Mouse (Mus musculus) limb, embryonic 13.5 days (tissue): ENCODE measurements around the gene Adck2. TPM values are rescaled to one million over a fixed set of nuclear protein-coding genes. Genes with fewer than 3 reads are reported as not detected.

Experiments used
- ATAC-seq: fragments of 200-750 bp; cut with Nextera tagmentation; 2 replicates; pipeline ENCODE4 v1.8.0; 2017; ENCODE audit warnings: low read depth, moderate number of reproducible peaks, moderate TSS enrichment; ENCODE audit not compliant: low FRiP score
- H3K27ac ChIP-seq: fragments of 300-500 bp; sonication (generic); 2 replicates; pipeline ENCODE4 v1.5.1; 2015; ENCODE audit warnings: inconsistent platforms, mild to moderate bottlenecking, moderate library complexity
- H3K27me3 ChIP-seq: fragments of 300-500 bp; sonication (generic); 2 replicates; pipeline ENCODE4 v1.6.1; 2015; ENCODE audit warnings: mild to moderate bottlenecking, inconsistent platforms
- H3K36me3 ChIP-seq: fragments of 300-500 bp; sonication (generic); 2 replicates; pipeline ENCODE4 v1.6.1; 2015; ENCODE audit warnings: inconsistent platforms, mild to moderate bottlenecking, moderate library complexity
- H3K4me1 ChIP-seq: fragments of 300-500 bp; sonication (generic); 2 replicates; pipeline ENCODE4 v1.6.1; 2015; ENCODE audit warnings: inconsistent platforms
- H3K4me2 ChIP-seq: fragments of 300-500 bp; sonication (generic); replicated peaks from 2 replicates; pipeline ENCODE4 v1.6.1; 2015; ENCODE audit warnings: inconsistent platforms, mild to moderate bottlenecking, moderate library complexity
- H3K4me3 ChIP-seq: fragments of 300-500 bp; sonication (generic); 2 replicates; pipeline ENCODE4 v1.5.1; 2015; ENCODE audit warnings: moderate library complexity, mild to moderate bottlenecking, inconsistent platforms
- H3K9ac ChIP-seq: fragments of 300-500 bp; sonication (generic); 2 replicates; pipeline ENCODE4 v1.6.1; 2015; ENCODE audit warnings: mild to moderate bottlenecking, inconsistent platforms
- H3K9me3 ChIP-seq: fragments of 300-500 bp; sonication (generic); 2 replicates; pipeline ENCODE4 v1.6.1; 2016; ENCODE audit warnings: inconsistent platforms
- WGBS: fragments of 180-500 bp; shearing (Covaris S2); methylation state at CpG from one replicate; pipeline ENCODE4 v1.1.7; 2015; 5-methylcytosine and 5-hydroxymethylcytosine counted together
- polyA plus RNA-seq: library from polyadenylated mRNA; unstranded; fragments of >200 nt; fragmentation: Nextera tagmentation; extraction: Ambion mirVana; gene quantifications from 2 replicates; pipeline ENCODE4 v1.2.1, GENCODE M21; 2015

The Adck2 gene
- polyA plus RNA-seq, 1 experiment from 2014 or later, result 42.8 TPM

DNA sequence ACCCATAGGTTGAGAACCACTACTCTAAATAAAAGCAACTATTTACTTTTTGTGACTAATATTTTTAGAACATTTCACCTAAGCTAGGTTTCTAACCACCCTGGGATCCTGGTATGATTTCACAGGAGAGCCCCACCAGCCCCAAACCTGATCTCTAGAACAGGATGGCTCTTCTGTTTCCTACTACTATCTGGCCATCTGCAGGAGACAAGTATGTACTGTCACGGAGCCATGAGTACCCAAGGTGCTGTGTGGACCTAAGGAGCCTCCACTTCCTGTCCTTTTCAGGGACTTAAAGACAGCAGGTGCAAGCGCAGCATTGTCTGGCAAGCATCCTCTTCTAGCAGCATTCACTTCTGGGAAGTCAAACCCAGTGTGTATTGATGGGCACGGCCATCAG is 28.2 kb downstream of the Adck2 start:
- H3K4me2 ChIP-seq, result no peak overlapping the region
- 85% methylated on average over 3 of the region's 3 CpGs for WGBS

DNA sequence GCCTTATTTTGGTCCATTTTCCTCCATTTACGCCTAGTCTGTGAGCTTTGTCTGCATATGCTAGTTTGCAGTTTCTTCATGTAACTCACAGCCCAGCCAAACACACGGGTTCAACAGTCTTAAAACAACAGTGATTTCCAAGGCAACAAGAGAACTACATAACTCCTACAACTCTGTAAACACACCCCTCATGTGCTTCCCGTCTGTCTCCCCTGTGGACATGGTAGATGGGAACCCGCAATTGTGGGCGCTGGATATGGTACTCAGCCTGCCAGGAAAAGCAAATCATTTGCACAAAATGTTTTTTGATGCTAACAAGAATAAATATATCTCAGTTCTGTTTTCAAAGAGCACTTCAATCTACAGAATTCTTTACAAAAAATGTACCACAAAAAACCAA is 30.9 kb downstream of the Adck2 start:
- no peak overlapping the region for H3K27ac ChIP-seq
- H3K4me1 ChIP-seq, result no peaks in the 10 kb centered on the region
- 86% methylated on average over 5 of the region's 5 CpGs for WGBS
- no peak overlapping the region for H3K4me2 ChIP-seq
- no peaks in the 10 kb centered on the region for H3K9me3 ChIP-seq
- H3K36me3 ChIP-seq, result peaks cover 42% of the 10 kb centered on the region
- no peak overlapping the region for H3K9ac ChIP-seq
- H3K27me3 ChIP-seq, result no peaks in the 10 kb centered on the region
- no peak overlapping the region for H3K4me3 ChIP-seq
- ATAC-seq, result no peak

More for the DNA sequence above, 28.2 kb downstream of the Adck2 start:
- Histone ChIP-seq H3K9me3 (no peaks in the 10 kb centered on the region), H3K9ac (no peak overlapping the region), H3K4me1 (no peaks in the 10 kb centered on the region), H3K27ac (no peak overlapping the region), H3K27me3 (no peaks in the 10 kb centered on the region), H3K4me3 (no peak overlapping the region), H3K36me3 (peaks cover 67% of the 10 kb centered on the region)
- ATAC-seq, result no peak

DNA sequence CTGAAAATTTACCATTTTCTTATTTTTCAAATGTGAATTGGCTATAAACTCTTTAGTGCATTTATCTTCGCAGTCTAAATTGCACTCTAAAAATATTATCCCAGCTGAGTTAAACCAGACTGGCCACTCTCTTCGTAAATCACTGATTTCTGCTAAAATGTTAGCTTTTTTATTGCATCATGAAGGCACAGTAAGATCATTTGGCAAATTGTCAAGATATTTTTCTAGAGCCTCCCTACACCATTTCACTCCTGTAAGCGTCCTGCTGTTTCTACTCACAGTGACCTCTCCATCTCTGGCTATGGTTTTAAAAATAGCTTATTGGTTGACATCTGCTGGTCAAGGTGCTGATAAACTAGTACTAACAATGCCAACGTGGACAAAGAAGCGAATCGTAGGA is 32.4 kb downstream of the Adck2 start:
- WGBS, result 81% methylated on average over 6 of the region's 6 CpGs
- H3K4me1 ChIP-seq, result no peaks in the 10 kb centered on the region
- H3K36me3 ChIP-seq, result peaks cover 34% of the 10 kb centered on the region
- H3K9ac ChIP-seq, result no peak overlapping the region
- H3K4me2 ChIP-seq, result no peak overlapping the region
- H3K9me3 ChIP-seq, result no peaks in the 10 kb centered on the region
- H3K4me3 ChIP-seq, result no peak overlapping the region
- H3K27ac ChIP-seq, result no peak overlapping the region
- H3K27me3 ChIP-seq, result no peaks in the 10 kb centered on the region
- no peak for ATAC-seq

DNA sequence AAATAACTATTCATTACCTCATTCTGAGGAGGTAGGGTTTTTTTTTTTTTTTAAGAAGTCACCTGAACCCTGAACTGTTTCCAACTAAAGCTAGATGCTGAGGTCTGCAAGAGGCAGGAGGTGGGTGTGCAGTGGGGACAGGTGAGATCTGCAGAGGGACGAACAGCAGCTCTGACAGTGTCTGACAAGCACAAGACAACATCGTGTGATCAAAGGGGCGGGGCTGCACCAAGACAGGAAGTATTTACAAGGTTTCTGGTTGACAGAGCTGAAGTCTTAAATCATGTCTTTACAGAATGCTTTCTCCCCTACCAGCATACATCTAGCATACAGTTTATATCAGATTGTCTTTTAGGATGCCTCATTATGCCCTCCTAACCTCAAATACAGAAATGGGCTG is 33.2 kb downstream of the Adck2 start:
- no peaks in the 10 kb centered on the region for H3K4me1 ChIP-seq
- peaks cover 29% of the 10 kb centered on the region for H3K36me3 ChIP-seq
- no peak overlapping the region for H3K4me2 ChIP-seq
- no peaks in the 10 kb centered on the region for H3K9me3 ChIP-seq
- no peaks in the 10 kb centered on the region for H3K27me3 ChIP-seq
- 62% methylated on average over 3 of the region's 3 CpGs for WGBS
- no peak overlapping the region for H3K9ac ChIP-seq
- no peak overlapping the region for H3K27ac ChIP-seq
- no peak overlapping the region for H3K4me3 ChIP-seq
- ATAC-seq, result no peak

DNA sequence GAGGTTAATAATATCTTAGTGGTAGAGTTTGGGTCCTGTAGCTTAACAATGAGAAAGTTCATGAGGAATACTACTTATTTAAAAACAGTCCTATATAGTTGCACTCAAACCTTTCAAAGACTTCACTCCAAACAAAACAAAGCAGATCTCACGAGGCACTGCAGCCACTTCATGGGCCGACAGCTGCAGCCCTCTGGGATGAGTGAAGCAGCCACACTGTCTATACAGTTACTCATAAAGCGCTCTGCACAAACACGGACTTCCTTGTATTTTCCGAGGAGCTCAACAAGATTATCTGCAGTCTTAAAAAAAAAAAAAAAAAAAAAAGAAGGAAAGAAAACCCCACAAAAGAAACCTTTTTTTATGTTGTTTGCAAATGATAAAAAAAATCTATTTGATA is 33.7 kb downstream of the Adck2 start:
- 76% methylated on average over 5 of the region's 5 CpGs for WGBS
- no peaks in the 10 kb centered on the region for H3K27me3 ChIP-seq
- no peak overlapping the region for H3K27ac ChIP-seq
- H3K9me3 ChIP-seq, result no peaks in the 10 kb centered on the region
- H3K4me3 ChIP-seq, result no peak overlapping the region
- no peak overlapping the region for H3K4me2 ChIP-seq
- H3K9ac ChIP-seq, result no peak overlapping the region
- ATAC-seq, result no peak
- no peaks in the 10 kb centered on the region for H3K4me1 ChIP-seq
- H3K36me3 ChIP-seq, result peaks cover 24% of the 10 kb centered on the region

DNA sequence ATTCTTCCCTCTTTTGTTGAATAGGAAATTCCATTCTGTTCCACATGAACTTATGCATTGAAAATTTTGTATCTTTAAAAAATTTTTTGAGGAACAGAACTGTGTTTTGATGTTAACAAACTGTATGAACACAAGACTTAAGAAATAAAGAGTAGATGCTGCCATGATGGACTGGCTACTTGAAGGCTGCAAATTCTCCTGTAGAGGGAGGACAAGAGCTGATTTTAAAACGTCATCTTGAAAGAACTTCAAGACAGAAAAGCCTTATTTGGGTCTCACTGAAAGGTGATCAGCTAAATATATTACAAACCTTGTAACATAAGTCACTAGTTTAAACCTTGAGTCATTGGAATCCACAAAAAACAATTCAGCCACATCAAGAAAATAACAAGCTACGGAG is 36.5 kb downstream of the Adck2 start:
- Histone ChIP-seq H3K36me3 (peaks cover 30% of the 10 kb centered on the region), H3K9ac (no peak overlapping the region), H3K27me3 (no peaks in the 10 kb centered on the region), H3K4me2 (no peak overlapping the region), H3K4me3 (no peak overlapping the region), H3K4me1 (no peaks in the 10 kb centered on the region), H3K9me3 (no peaks in the 10 kb centered on the region), H3K27ac (no peak overlapping the region)
- 69% methylated on average over 2 of the region's 2 CpGs for WGBS
- ATAC-seq, result no peak

DNA sequence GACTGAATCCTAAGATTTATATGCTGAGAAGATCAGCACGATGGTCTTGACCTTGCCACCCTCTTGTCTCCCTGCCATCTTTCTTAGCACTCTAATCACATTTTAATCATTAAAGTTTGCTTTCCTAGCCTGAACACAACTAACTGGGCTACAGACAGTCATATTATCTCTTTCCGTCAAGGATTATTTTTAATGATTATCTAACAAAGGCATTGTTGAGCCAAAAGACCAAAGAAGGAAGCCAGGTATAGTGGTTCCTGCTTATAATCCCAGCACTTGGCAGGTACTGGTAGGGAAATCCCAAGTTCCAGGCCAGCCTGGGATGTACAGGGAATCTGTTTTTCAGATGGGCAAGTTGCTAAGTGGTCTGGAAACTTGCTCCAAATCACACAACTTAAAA is 37.6 kb downstream of the Adck2 start:
- H3K27ac ChIP-seq, result no peak overlapping the region
- peaks cover 35% of the 10 kb centered on the region for H3K36me3 ChIP-seq
- H3K4me3 ChIP-seq, result no peak overlapping the region
- no peaks in the 10 kb centered on the region for H3K9me3 ChIP-seq
- no peak overlapping the region for H3K4me2 ChIP-seq
- WGBS, result 91% methylated on average over 2 of the region's 2 CpGs
- H3K9ac ChIP-seq, result no peak overlapping the region
- no peak for ATAC-seq
- no peaks in the 10 kb centered on the region for H3K27me3 ChIP-seq
- no peaks in the 10 kb centered on the region for H3K4me1 ChIP-seq

Other genes starting within 250 kb of the Adck2 start
- gene Slc37a3, start 196.2 kb upstream of the Adck2 start, polyA plus RNA-seq, result 67.7 and 68.3 TPM in 2 replicates
- gene Rab19, start 192.7 kb upstream of the Adck2 start, polyA plus RNA-seq, result 0.47 and 0.63 TPM in 2 replicates
- gene Mkrn1, start 153.4 kb upstream of the Adck2 start, polyA plus RNA-seq, result 46.2 and 47.9 TPM in 2 replicates
- 25.8 and 30.1 TPM in 2 replicates for gene Dennd2a, start 16.0 kb upstream of the Adck2 start, polyA plus RNA-seq
- gene Gm42420, start 11.9 kb downstream of the Adck2 start, polyA plus RNA-seq, result 1.0 and 3.4 TPM in 2 replicates
- gene Ndufb2, start 18.7 kb downstream of the Adck2 start, polyA plus RNA-seq, result 333 and 336 TPM in 2 replicates
- gene Braf, start 151.6 kb downstream of the Adck2 start, polyA plus RNA-seq, result 17.2 and 18.5 TPM in 2 replicates
- 197 and 205 TPM in 2 replicates for gene Mrps33, start 237.1 kb downstream of the Adck2 start, polyA plus RNA-seq